Mouse (Mus musculus) erythroblast, adult 5-6 weeks (primary cell): ENCODE measurements around the gene Slc25a17. TPM values are rescaled to one million over a fixed set of nuclear protein-coding genes. Genes with fewer than 3 reads are reported as not detected.

Source experiments
- ATAC-seq: replicated peaks from 2 replicates; pipeline ENCODE4 v1.8.0; 2016; ENCODE audit warnings: moderate number of reproducible peaks, mild to moderate bottlenecking, moderate TSS enrichment, inconsistent platforms; ENCODE audit not compliant: poor library complexity, low FRiP score, severe bottlenecking
- total RNA-seq, 2 experiments: library from RNA; stranded (forward) in 1 of 2; stranded (reverse) in 1 of 2; fragments of 150-400 nt in 1 of 2; fragments of 200-764, 138-1000 nt in 1 of 2; gene quantifications; 2 replicates each; pipeline versions ENCODE4 v1.2.3 to v1.2.4; 2015 to 2017; ENCODE audit warnings: low replicate concordance in 2 of 2

Slc25a17 gene
- total RNA-seq, 2 experiments from 2014 or later = 23.4 to 25.1 TPM

GRCm38 (mm10) chr15:81306501-81306900 is 54.1 kb downstream of the Slc25a17 start:
- no peak for ATAC-seq

GRCm38 (mm10) chr15:81305035-81305434 is 55.6 kb downstream of the Slc25a17 start:
- ATAC-seq = no peak

GRCm38 (mm10) chr15:81304006-81304405 is 56.6 kb downstream of the Slc25a17 start:
- ATAC-seq = no peak

GRCm38 (mm10) chr15:81302151-81302808 is 58.3 kb downstream of the Slc25a17 start:
- no peak for ATAC-seq

GRCm38 (mm10) chr15:81301193-81302070 is 59.2 kb downstream of the Slc25a17 start:
- no peak for ATAC-seq

GRCm38 (mm10) chr15:81300520-81301069 is 60.0 kb downstream of the Slc25a17 start:
- ATAC-seq = no peak

GRCm38 (mm10) chr15:81299549-81299948 is 61.1 kb downstream of the Slc25a17 start:
- ATAC-seq = no peak

GRCm38 (mm10) chr15:81298213-81298612 is 62.4 kb downstream of the Slc25a17 start:
- ATAC-seq = no peak

- no peak for ATAC-seq
Observed at GRCm38 (mm10) chr15:81297543-81297942, 63.1 kb downstream of the Slc25a17 start.

- no peak for ATAC-seq
Observed at GRCm38 (mm10) chr15:81294897-81295296, 65.7 kb downstream of the Slc25a17 start.

GRCm38 (mm10) chr15:81294386-81294785 is 66.2 kb downstream of the Slc25a17 start:
- ATAC-seq = no peak

GRCm38 (mm10) chr15:81290747-81291146 is 69.9 kb downstream of the Slc25a17 start:
- ATAC-seq = no peak

- 0 out of 2 replicates have a peak, but pooled peaks have one; percentile 54 for ATAC-seq
Observed at GRCm38 (mm10) chr15:81290230-81290629, 70.4 kb downstream of the Slc25a17 start.

- ATAC-seq = no peak
Observed at GRCm38 (mm10) chr15:81284121-81284734, 76.4 kb downstream of the Slc25a17 start.

- ATAC-seq = no peak
Observed at GRCm38 (mm10) chr15:81278699-81279098, 81.9 kb downstream of the Slc25a17 start.

- no peak for ATAC-seq
Observed at GRCm38 (mm10) chr15:81277928-81278327, 82.7 kb downstream of the Slc25a17 start.

- no peak for ATAC-seq
Observed at GRCm38 (mm10) chr15:81273361-81273760, 87.3 kb downstream of the Slc25a17 start.

- no peak for ATAC-seq
Observed at GRCm38 (mm10) chr15:81272305-81273053, 88.1 kb downstream of the Slc25a17 start.
